In genomic region chr1:51913071-51913814, GRCm38 (mm10) we compare ENCODE assay signal across 9 mouse cellular contexts. TPM values are rescaled to one million over a fixed set of nuclear protein-coding genes. Genes with fewer than 3 reads are reported as not detected.
A peak's percentile ranks its signal among the peaks of the same experiment; 100 is the strongest.
DNase-seq lines count a peak whose midpoint lies in the region; ATAC-seq and TF ChIP-seq lines count a peak whose summit lies in the region.
"Had no signal": no experiment of that assay in that cellular context is flagged by ENCODE, and none has a peak within 500 bp of the region (broad histone marks: within the 10 kb centered on the region; RNA-seq: fewer than 3 reads in every experiment).

No protein-coding gene starts in this region.

- H3K9ac ChIP-seq in kidney, embryonic 15.5 days = no peak overlapping the region
- H3K9ac ChIP-seq in heart, embryonic 16.5 days (ENCODE audit: low read length) = no peak overlapping the region
- H3K9ac ChIP-seq in midbrain, embryonic 13.5 days (replicated peaks) = no peak overlapping the region

- no peak for TF ChIP-seq POLR2A in brain, embryonic 14.5 days (IDR thresholded peaks at IDR 0.05; ENCODE audit: borderline replicate concordance, extremely low read depth, insufficient read depth, insufficient read length, poor library complexity, severe bottlenecking)

- H3K4me1 ChIP-seq in kidney, embryonic 15.5 days = peaks cover 54% of the 10 kb centered on the region
- peaks cover 16% of the 10 kb centered on the region for H3K4me1 ChIP-seq in heart, embryonic 16.5 days (ENCODE audit: control insufficient read depth, insufficient read depth, low read length)
- peaks cover 56% of the 10 kb centered on the region for H3K4me1 ChIP-seq in midbrain, embryonic 13.5 days (replicated peaks)

- H3K36me3 ChIP-seq in kidney, embryonic 15.5 days = peaks cover 5% of the 10 kb centered on the region; the same call in 1 of the 2 replicates
- no peaks in the 10 kb centered on the region for H3K36me3 ChIP-seq in heart, embryonic 16.5 days (ENCODE audit: control insufficient read depth, insufficient read depth)
- 0 out of 2 replicates have a peak, but pooled peaks cover 3% of the 10 kb centered on the region for H3K36me3 ChIP-seq in midbrain, embryonic 13.5 days

- H3K4me2 ChIP-seq in kidney, embryonic 15.5 days = peak overlapping the region; percentile 75
- H3K4me2 ChIP-seq in heart, embryonic 16.5 days (ENCODE audit: low read depth, low read length) = peak overlapping the region; percentile 92
- peak overlapping the region; percentile 67 for H3K4me2 ChIP-seq in midbrain, embryonic 13.5 days (replicated peaks)

- no peaks in the 10 kb centered on the region for H3K9me3 ChIP-seq in kidney, embryonic 15.5 days (replicated peaks)
- no peaks in the 10 kb centered on the region for H3K9me3 ChIP-seq in heart, embryonic 16.5 days (replicated peaks; ENCODE audit: control insufficient read depth, low read length)
- no peaks in the 10 kb centered on the region for H3K9me3 ChIP-seq in midbrain, embryonic 13.5 days

- H3K27me3 ChIP-seq in kidney, embryonic 15.5 days = no peaks in the 10 kb centered on the region
- no peaks in the 10 kb centered on the region for H3K27me3 ChIP-seq in heart, embryonic 16.5 days (ENCODE audit: control insufficient read depth, insufficient read depth, low read length)
- no peaks in the 10 kb centered on the region for H3K27me3 ChIP-seq in midbrain, embryonic 13.5 days

- 67% methylated on average over 14 of the region's 14 CpGs for WGBS in kidney, embryonic 15.5 days
- 38% methylated on average over 14 of the region's 14 CpGs for WGBS in heart, embryonic 16.5 days
- 71% methylated on average over 14 of the region's 14 CpGs for WGBS in midbrain, embryonic 13.5 days

- TF ChIP-seq CTCF in brain, embryonic 14.5 days (IDR thresholded peaks at IDR 0.05; ENCODE audit: borderline replicate concordance, extremely low read depth, insufficient read depth, insufficient read length) = no peak

- ATAC-seq in kidney, embryonic 15.5 days (replicated peaks; ENCODE audit: low FRiP score) = no peak
- ATAC-seq in heart, embryonic 16.5 days (replicated peaks; ENCODE audit: extremely low read depth, insufficient read depth, low FRiP score) = no peak
- ATAC-seq in midbrain, embryonic 13.5 days = no peak

- no peak overlapping the region; the same call in 1 of the 2 replicates for H3K27ac ChIP-seq in kidney, embryonic 15.5 days
- no peak overlapping the region for H3K27ac ChIP-seq in heart, embryonic 16.5 days (ENCODE audit: low read length)
- H3K27ac ChIP-seq in midbrain, embryonic 13.5 days = no peak overlapping the region
- H3K27ac ChIP-seq: layer of hippocampus, adult 2 months had no signal

- no peak for DNase-seq in kidney, adult 8-10 months
- DNase-seq in brain, embryonic 14.5 days (ENCODE audit: low read depth) = peak; percentile 37
- no peak for DNase-seq in thymus, postnatal 14 days
- no peak for DNase-seq in urinary bladder, postnatal 25 days (ENCODE audit: low spot score)
- no peak for DNase-seq in cerebellum, adult 9-10 months

- H3K4me3 ChIP-seq in kidney, embryonic 15.5 days (replicated peaks) = no peak overlapping the region
- peak overlapping the region; percentile 88; the same call in 1 of the 2 replicates for H3K4me3 ChIP-seq in heart, embryonic 16.5 days (ENCODE audit: low read length)
- no peak overlapping the region for H3K4me3 ChIP-seq in midbrain, embryonic 13.5 days (replicated peaks)
- H3K4me3 ChIP-seq: layer of hippocampus, adult 2 months had no signal

RNA-seq across cellular contexts. Expression of gene Myo1b, which starts 2.6 kb away (rescaled TPM):
- 72.4 and 77.0 TPM in 2 replicates for polyA plus RNA-seq in kidney, embryonic 15.5 days (2015; fragmentation: Nextera tagmentation; extraction: Ambion mirVana)
- 57.9 and 59.1 TPM in 2 replicates for polyA plus RNA-seq in brain, embryonic 14.5 days (2012; rRNA removed)
- polyA plus RNA-seq in heart, embryonic 16.5 days (2015; fragmentation: Nextera tagmentation; extraction: Ambion mirVana) = 26.6 and 35.2 TPM in 2 replicates
- 91.0 and 92.2 TPM in 2 replicates for polyA plus RNA-seq in midbrain, embryonic 13.5 days (2015; fragmentation: Nextera tagmentation; extraction: Ambion mirVana)
